Mouse (Mus musculus) megakaryocyte, embryonic 14.5 days (primary cell): ENCODE data around the gene Vps41.

Source experiments
- FLI1 ChIP-seq: IDR thresholded peaks from 2 replicates; pipeline ENCODE4 v1.6.1; 2012; ENCODE audit warnings: low read length, inconsistent platforms, mixed read lengths
- GATA1 ChIP-seq: IDR thresholded peaks from 3 replicates; pipeline ENCODE4 v1.6.1; 2012; ENCODE audit warnings: mixed read lengths, low read length, inconsistent platforms, borderline replicate concordance

DNA sequence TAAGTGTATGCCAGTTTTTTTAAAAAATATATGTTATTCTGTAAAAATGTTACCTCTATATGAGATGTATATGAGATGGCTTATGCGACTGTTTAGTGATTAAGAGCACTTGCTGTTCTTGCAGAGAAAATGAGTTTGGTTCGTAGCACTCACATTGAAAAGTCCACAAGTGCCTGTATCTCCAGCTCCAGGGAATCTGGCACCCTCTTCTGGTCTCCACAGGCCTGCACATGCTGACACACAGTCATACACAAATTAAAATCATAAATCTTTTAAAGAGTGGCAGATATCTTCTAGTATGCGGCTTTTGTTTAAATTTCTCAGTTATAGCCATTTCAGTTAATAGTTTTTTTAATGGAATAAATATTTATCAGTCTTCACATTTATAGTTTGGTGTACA is 40.9 kb downstream of the Vps41 start:
- TF ChIP-seq FLI1, result no peak
- no peak for TF ChIP-seq GATA1
